Mouse (Mus musculus) B cell, adult 2 months (primary cell): ENCODE data around the gene Zfp973.
A peak's percentile ranks its signal among the peaks of the same experiment; 100 is the strongest.
"Not testable (repeated sequence)": the region's sequence is repeated elsewhere in the genome, so short reads cannot be mapped to it uniquely, and the experiment has no call there.

Experiments
- DNase-seq, 2 experiments: peaks; one replicate each; pipeline ENCODE4 v3.0.0; 2022

Gene Zfp973

GRCm38 (mm10) chr2:176670222-176670621 is at the start of gene Zfp973:
TSS of gene Zfp973 (plus strand) at chr2:176670522.
- DNase-seq: not testable (repeated sequence)

GRCm38 (mm10) chr2:176636244-176636643 is 34.1 kb upstream of the Zfp973 start, which contains the start of gene Gm14308:
TSS of gene Gm14308 (minus strand) at chr2:176636344.
- not testable (repeated sequence) for DNase-seq

- peak; percentile 0 to 1 for DNase-seq
Measured at GRCm38 (mm10) chr2:176708051-176708450, 37.7 kb downstream of the Zfp973 start, which contains the start of gene Gm14305. TSS of gene Gm14305 (plus strand) at chr2:176708328.
